Mouse (Mus musculus) megakaryocyte, embryonic 14.5 days (primary cell): ENCODE measurements at regions not wholly inside any gene's neighbourhood (a gene's known extent, or its start where the extent isn't known, plus 50 kb on each side); places are given as distances from the start of the nearest gene placed in this dataset.

ENCODE experiments used
- FLI1 ChIP-seq: IDR thresholded peaks from 2 replicates; pipeline ENCODE4 v1.6.1; 2012; ENCODE audit warnings: low read length, inconsistent platforms, mixed read lengths
- GATA1 ChIP-seq: IDR thresholded peaks from 3 replicates; pipeline ENCODE4 v1.6.1; 2012; ENCODE audit warnings: mixed read lengths, low read length, inconsistent platforms, borderline replicate concordance

DNA sequence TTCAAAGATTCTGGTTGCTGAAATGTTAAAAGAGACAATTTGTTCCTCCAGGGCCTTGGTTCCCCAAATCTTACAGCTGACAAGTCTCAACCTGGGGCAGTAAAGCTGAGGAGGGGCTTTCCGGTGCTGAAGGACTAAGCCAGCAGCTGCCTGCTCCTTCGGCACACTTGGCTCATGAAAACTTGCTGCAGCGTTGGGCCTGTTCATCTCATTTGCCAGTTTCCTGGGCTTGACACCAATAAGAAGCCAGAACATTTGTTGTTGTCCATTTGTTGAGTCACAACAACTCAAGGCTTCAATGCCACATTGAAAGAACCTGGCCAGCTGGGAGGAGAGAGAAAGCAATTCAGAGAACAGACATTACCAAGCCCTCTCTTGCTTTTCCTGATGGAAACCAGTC, 279.9 kb downstream of the Sox4 start:
- TF ChIP-seq GATA1 = no peak
- TF ChIP-seq FLI1 = no peak
